Mouse (Mus musculus): ENCODE measurements at regions not wholly inside any gene's neighbourhood (a gene's known extent, or its start where the extent isn't known, plus 50 kb on each side); places are given as distances from the start of the nearest gene placed in this dataset.
A peak's percentile ranks its signal among the peaks of the same experiment; 100 is the strongest.

DNA sequence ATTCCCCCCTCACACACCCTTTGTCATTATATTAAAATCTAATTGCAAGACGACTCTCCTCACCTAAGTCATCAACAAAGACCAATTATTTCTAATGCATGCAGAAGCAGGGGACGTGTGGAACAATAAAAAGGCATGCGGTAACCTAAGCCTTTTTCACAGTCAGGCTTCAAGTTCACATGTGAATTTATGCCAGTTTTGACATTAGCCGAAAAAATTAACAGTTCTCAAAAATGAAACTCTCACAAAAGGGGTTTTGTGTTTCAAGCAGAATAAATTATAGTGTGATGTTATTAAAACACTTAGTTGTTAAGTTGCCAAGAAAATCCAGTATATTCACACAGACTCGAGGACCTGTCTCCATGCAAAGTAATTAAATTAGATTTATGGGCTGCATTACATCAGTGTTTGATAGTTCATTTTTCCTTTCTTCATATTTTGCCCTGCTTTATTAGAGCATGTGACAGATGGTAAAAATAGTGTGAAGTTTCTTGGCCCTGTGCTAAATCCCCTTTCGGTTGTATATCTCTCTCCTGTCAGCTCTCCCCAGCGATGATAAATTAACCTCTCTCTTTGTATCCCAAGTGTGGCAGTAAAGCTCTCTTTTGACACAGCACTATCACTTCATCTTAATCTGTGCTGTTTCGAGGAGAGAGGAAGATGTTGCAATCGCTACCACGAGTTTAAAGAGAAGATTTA is 287.5 kb upstream of the Zfp703 start:
- DNase-seq (ENCODE audit: low read depth), result no peak

DNA sequence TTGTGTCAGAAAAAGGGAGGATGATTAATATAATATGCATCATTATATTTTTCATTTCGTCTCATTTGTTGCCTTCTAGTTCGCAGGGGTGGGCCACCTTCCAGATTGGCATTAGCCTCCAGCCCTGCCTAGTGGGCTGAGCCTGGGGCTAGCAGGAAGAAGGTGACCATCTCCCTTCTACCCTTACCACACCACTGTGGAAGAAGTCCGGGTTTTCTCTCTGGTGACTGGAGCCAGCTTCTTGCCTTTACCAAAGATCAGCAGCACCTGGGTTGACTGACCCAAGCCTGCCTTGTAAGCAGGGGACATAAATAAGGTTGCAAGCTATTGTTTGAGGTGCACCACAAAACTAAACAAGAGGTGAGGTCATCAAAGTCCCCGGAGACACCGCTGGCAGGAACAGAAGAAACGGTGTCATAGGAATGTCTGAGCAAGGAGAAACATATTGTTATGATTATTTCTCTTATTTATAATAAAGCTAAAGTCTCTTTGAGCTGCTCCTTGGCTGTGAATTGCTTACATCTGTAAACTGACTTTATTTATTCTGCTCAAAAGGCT is 286.9 kb upstream of the Zfp703 start:
- DNase-seq (ENCODE audit: low read depth), result no peak

GRCm38 (mm10) chr8:26697579-26698084 is 279.5 kb upstream of the Zfp703 start:
- peak; percentile 15 for DNase-seq (ENCODE audit: low read depth)

GRCm38 (mm10) chr8:26698580-26698979 is 278.5 kb upstream of the Zfp703 start:
- peak; percentile 62 for DNase-seq (ENCODE audit: low read depth)

GRCm38 (mm10) chr8:26706048-26706767 is 270.9 kb upstream of the Zfp703 start:
- no peak for DNase-seq (ENCODE audit: low read depth)

DNA sequence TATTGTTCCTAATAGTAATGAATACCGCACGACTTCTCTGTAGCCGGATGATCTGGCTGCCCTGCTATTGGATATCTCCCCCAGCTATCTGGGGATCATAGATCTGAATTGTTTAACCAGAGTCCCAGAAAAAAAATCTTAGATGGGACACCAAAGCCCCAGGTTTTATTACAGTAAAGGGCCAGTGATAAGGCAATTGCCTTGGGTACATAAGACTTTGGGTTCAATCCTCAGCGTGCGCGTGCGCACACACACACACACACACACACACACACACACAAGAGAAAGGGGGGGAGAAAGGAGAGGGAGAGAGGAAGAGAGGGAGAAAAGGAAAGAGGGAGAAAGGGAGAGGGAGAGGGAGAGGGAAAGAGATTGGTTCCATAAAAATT is 270.4 kb upstream of the Zfp703 start:
- DNase-seq (ENCODE audit: low read depth), result no peak

- no peak for DNase-seq (ENCODE audit: low read depth)
Measured at GRCm38 (mm10) chr8:26713836-26714235, 263.3 kb upstream of the Zfp703 start.

- DNase-seq (ENCODE audit: low read depth), result no peak
Measured at GRCm38 (mm10) chr8:26714714-26715113, 262.4 kb upstream of the Zfp703 start.

DNA sequence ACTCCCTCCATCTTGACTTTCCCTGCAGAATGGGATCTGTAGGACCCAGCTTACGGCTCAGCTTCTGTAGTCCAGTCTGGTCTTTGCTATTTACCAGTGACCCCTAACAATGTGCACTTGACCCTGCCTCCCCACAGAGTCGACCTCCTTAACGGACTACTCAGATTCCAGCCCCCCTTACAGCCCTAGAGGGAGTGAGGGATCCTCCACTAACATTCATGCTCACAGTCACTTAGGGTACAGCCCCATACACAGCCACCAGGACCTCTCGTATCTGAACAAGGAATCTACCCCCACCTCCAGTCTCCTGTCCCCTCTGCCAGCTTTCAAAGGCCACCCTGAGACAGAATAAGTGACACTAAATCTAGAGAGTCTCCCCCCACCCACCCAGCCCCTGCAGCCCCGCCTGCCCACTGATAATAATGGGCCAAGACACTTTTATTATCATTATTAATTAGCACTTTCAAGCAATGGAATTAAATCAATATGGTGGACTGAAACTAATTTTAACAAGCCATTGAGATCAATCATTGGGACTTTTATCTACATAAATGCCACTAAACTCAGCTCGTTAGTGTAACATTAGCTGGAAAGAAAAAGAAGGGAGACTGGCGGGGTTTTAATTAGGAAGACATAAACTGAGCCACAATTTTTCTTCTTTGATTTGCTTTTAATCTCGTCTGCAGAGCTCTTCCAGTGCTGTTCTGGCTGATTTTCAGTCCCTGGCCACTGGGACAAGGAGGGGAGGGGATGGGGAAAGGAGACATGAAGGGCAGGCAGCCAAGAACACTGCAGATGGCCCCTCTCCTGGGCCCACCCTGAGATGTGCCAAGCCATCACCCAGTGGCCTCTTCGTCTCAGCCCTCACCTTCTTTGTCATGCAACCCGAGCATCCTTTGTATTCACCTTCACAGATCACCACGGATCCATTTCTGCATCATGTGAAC is 258.4 kb upstream of the Zfp703 start:
- DNase-seq (ENCODE audit: low read depth), result no peak

DNA sequence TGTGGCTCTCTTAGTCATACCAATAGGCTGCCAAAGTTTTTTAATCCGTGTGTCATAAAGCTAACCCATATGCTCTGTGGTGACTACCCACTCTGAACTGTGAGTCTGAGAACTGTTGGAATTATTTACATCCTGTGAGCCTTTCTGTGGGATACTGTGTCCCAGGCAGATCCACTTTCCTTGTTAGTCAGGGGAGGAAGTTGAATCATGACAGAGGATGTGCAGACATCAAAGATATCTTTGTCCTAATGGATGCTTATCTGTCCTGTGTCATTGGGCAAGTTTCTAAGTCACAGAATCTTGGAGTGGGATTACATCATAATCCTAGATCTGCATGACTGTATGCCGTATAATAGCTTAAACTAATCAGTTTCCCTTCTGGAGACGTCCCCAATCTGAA is 254.4 kb upstream of the Zfp703 start:
- DNase-seq (ENCODE audit: low read depth), result no peak

- DNase-seq (ENCODE audit: low read depth), result no peak
Measured at GRCm38 (mm10) chr8:26724628-26725027, 252.5 kb upstream of the Zfp703 start.

- no peak for DNase-seq (ENCODE audit: low read depth)
Measured at GRCm38 (mm10) chr8:26725521-26725920, 251.6 kb upstream of the Zfp703 start.

DNA sequence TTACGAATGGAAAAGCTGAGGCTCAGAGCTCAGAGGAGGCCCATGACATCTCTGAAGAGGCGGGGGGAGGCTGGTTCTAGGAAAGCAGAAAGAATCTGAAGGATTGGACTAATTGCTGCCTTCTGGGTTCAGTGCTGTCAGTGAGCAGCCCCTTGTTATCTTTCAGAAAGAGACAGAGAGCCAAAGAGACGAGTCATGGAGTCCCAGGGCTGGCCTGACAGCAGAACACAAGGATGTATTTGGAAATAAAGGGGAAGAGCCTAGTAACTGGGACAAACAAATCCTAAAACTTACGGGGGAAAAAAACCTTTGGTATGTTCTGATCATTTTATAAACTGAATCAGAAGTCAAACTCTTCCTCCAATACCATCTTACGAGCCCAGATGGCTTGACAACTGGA is 247.8 kb upstream of the Zfp703 start:
- no peak for DNase-seq (ENCODE audit: low read depth)

GRCm38 (mm10) chr8:26731111-26731510 is 246.0 kb upstream of the Zfp703 start:
- no peak for DNase-seq (ENCODE audit: low read depth)

DNA sequence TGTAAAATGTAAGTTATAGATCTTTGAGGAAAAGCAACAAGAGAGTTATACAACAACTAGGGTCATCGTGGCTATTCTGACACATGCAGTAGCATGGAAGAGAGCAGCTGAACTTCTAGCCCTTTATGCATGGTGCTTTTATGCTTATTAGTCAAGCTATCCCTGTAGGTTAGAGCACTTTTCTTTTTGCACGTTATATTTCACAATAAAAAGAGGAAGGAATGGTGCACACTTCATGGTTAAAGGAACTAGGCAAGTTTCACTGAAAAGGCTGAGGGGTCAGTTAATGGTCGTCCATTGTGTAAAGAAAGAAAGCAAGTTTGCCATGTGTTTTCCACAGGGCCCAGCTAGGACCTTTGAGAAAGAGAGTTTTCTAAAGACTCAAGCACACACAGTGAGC is 232.7 kb upstream of the Zfp703 start:
- no peak for DNase-seq (ENCODE audit: low read depth)

DNA sequence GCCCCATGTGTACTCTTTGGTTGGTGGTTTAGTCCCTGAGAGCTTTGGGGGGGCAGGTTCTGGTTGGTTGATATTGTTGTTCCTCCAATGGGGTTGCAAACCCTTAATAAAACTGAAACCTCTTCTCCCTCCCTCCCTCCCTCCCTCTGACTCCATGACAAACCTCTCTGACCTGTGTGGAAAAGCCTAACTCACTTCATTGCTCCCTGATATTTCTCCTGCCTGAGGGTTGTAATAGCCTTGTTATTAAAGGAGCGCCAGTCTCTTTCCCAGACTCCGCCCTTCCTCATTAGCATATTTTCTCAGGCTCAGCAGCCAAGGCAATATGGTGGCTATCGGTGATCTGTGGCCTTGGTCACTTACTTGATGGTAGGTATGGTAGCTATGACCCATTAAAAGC is 230.3 kb upstream of the Zfp703 start:
- no peak for DNase-seq (ENCODE audit: low read depth)

DNA sequence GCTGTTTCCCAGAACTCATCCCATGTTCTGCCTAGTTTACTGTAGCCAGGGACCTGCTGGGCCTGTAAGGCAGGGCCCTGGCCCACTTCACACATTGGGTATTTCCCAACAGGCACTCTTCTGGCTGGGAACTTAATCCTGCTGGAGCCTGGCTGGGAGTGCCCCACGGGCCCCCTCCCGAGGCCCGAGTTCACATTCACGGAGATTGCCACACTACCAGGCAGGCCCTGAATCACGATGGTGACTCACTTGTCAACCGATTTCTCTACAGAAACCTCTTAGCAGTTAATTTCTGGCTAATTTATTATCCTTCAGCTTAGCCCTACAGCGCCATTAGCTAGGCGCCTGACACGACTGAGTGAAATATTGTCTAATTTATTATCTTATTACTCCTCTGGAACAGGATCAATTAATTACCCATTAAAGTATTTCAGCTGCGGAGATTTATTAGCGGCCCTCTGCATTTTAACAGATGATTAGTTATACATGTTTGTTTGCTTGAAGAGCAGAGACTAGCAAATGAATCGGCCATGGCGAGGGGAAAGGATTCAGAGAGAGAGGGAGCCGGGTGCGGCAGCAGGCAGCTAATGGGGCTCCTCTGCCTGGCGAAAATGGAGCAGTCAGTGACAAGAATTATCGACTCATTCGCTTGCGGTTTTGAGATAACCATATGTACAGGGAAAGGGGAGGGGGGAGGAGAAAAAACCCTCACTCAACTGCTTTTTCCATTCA is 229.7 kb upstream of the Zfp703 start:
- DNase-seq (ENCODE audit: low read depth), result no peak

DNA sequence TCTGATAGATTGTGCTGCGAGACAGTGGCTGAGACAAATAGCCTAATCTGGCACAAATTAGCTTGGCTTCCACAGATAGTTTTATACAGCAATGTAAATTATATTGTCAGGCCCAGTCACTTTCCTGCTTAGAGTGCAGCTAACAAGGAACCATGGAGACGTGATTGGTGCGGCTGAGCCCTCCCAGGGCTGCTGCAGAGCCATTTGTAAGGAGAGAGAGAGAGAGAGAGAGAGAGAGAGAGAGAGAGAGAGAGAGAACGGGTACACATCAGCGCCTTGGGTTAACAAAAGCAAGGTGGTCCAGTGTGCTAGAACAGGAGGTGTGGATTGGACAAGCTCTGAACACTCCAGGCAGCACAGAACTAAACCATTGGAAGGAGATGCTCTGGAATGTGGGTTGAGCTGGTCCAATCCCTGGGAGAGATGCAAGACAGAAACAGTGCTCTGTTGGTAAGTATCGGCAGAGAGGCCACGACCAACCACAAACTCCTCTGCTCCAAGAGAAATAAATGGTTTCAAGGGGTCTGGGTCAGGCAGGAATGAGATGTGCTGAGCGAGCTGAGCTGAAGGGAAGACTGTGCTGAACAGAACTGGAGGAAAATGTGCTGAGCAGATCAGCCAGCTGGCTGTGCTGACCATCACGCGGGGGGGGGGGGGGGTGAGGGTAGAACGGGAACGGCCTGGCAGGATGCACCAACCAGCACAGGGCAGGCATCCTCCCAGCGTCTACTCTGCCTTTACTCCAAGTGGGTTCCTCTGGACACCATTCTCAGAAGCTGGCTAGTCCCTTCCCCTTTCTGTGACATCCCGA is 228.8 kb upstream of the Zfp703 start:
- DNase-seq (ENCODE audit: low read depth), result no peak

DNA sequence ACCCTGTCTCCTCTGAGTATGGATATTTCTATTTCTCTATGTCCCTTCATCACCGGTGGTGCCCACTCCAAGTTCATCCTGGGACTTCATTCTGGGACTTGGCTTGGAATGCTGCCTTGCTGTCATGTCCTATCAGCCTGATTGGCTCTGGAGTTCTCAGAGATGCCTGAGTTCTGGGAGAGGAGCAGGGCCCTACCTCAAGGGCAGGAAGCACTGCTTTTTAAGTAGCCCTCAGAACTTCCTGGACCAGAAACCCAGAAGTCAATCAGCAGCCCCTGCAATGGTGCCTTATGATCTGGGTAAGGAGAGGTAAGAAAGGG is 228.2 kb upstream of the Zfp703 start:
- DNase-seq (ENCODE audit: low read depth), result no peak

- no peak for DNase-seq (ENCODE audit: low read depth)
Measured at GRCm38 (mm10) chr8:26750120-26750519, 227.0 kb upstream of the Zfp703 start.

DNA sequence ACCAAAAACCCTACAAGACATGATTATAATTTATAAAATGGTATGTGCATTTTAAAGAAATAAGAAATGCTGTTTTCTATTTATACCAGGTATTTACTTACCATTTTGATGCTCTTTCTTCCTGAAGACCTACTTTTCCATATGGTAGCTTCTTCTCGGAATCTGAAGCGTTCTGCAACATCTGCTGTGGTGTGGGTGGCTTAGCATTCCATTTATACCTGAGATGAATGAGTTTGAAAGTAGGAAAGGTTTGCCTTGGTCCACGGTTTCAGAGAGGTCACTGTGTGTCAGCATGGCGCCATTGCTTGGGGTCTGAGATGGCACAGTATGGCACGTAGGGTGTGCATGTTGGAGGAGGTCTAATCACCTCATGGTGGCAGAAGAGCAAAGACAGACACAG is 225.5 kb upstream of the Zfp703 start:
- no peak for DNase-seq (ENCODE audit: low read depth)

All from naive thymus-derived CD4-positive, alpha-beta T cell, adult 2 months (primary cell).